Mouse (Mus musculus): ENCODE measurements around the gene Sh3kbp1. TPM values are rescaled to one million over a fixed set of nuclear protein-coding genes. Genes with fewer than 3 reads are reported as not detected.
A peak's percentile ranks its signal among the peaks of the same experiment; 100 is the strongest.

Gene Sh3kbp1
- polyA plus RNA-seq, 2 experiments: 26.7 to 49.8 TPM

DNA sequence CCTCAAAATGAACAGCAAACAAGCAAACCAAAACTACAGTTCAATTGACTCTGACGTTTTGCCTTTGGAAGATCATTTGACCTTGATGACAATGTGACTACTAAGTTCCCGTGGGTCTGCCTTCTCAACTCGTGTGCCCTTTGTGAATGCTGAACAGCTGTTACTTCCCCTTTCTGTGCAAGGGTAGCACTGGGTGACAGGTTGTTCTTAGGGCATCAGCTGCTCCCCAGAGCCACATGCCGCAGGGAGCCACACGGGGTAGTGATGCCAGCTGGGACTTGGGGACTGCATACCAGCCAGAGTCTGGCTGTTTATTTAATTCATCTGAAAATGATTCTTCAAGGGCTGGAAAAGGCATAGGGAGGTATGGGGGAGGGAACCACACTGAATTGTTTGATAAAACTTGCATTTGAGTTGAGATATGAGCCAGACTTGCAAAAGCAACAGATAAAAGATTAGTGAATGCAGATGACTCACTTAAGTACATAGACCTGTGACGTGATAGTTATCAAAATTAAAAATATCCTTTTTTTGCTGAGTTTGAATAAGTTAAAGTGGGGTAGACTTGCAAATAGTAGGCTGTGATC, 108.5 kb downstream of the Sh3kbp1 start:
- Histone ChIP-seq H3K36me3 (ENCODE audit: control insufficient read depth, insufficient read depth, low read length) (no peaks in the 10 kb centered on the region), H3K4me3 (replicated peaks; ENCODE audit: low read length) (no peak overlapping the region), H3K27ac (replicated peaks; ENCODE audit: low read depth, low read length) (no peak overlapping the region), H3K9ac (ENCODE audit: low read depth, low read length, severe bottlenecking) (no peak overlapping the region), H3K9me3 (ENCODE audit: control insufficient read depth, low read length) (no peaks in the 10 kb centered on the region), H3K4me2 (replicated peaks; ENCODE audit: low read depth, low read length, severe bottlenecking) (no peak overlapping the region), H3K4me1 (ENCODE audit: control insufficient read depth, insufficient read depth, low read length) (no peaks in the 10 kb centered on the region), H3K27me3 (ENCODE audit: control insufficient read depth, insufficient read depth, low read length) (no peaks in the 10 kb centered on the region)
- ATAC-seq (ENCODE audit: low FRiP score, low read depth): no peak
- 69% methylated on average over 6 of the region's 6 CpGs for WGBS
- no peak for DNase-seq (ENCODE audit: low spot score)
- no peak for TF ChIP-seq POLR2A (IDR thresholded peaks at IDR 0.05; ENCODE audit: borderline replicate concordance, extremely low read depth, insufficient read depth, insufficient read length)

DNA sequence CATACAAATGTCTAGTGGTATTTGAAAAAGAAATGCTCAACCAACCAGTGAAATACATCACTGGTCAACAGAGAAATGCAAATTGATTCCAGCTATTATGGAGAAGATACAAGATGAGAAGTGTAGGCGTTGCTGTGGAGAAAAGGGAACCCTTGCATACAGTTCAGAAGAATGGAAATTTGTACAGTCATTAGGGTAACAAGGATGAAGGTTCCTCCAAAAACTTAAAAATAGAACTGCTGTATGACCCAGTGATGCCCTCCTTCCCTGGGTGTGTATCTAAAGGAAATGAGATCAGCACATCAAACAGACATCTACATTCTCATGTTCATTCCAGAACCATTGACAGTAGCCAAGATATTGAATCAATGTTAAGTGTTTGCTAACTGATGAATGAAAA, 110.3 kb downstream of the Sh3kbp1 start:
- no peak overlapping the region for H3K4me2 ChIP-seq (replicated peaks; ENCODE audit: low read depth, low read length, severe bottlenecking)
- no peak overlapping the region for H3K9ac ChIP-seq (ENCODE audit: low read depth, low read length, severe bottlenecking)
- no peak overlapping the region for H3K4me3 ChIP-seq (replicated peaks; ENCODE audit: low read length)
- H3K9me3 ChIP-seq (ENCODE audit: control insufficient read depth, low read length): no peaks in the 10 kb centered on the region
- no peaks in the 10 kb centered on the region for H3K36me3 ChIP-seq (ENCODE audit: control insufficient read depth, insufficient read depth, low read length)
- ATAC-seq (ENCODE audit: low FRiP score, low read depth): no peak
- H3K27ac ChIP-seq (replicated peaks; ENCODE audit: low read depth, low read length): no peak overlapping the region
- no peak for DNase-seq (ENCODE audit: low spot score)
- 78% methylated on average over 1 of the region's 1 CpGs for WGBS
- no peaks in the 10 kb centered on the region for H3K4me1 ChIP-seq (ENCODE audit: control insufficient read depth, insufficient read depth, low read length)
- H3K27me3 ChIP-seq (ENCODE audit: control insufficient read depth, insufficient read depth, low read length): no peaks in the 10 kb centered on the region
- TF ChIP-seq POLR2A (IDR thresholded peaks at IDR 0.05; ENCODE audit: borderline replicate concordance, extremely low read depth, insufficient read depth, insufficient read length): no peak

DNA sequence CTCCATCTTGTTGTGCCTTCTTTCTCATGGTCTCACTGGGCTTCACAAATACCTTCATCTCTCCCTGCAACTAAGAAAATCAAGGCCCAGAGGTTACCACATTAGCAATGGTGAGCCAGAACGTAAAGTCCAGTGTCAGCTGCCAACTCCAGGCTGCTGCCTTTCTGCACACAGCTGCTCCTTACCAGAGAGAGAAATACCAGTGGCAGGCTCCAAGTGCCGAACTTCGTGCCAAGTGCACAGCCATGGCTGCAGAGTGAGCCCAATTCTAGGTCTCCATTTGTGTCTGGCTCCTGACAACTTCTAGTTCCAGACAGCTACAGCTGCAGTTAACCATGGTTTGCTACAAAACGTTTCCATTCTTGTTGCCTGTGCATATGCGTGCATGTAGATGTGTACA, 117.0 kb downstream of the Sh3kbp1 start:
- ATAC-seq (ENCODE audit: low FRiP score, low read depth) (no peak), DNase-seq (ENCODE audit: low spot score) (peak; percentile 17)
- Histone ChIP-seq H3K27me3 (ENCODE audit: control insufficient read depth, insufficient read depth, low read length) (no peaks in the 10 kb centered on the region), H3K4me2 (replicated peaks; ENCODE audit: low read depth, low read length, severe bottlenecking) (no peak overlapping the region), H3K4me3 (replicated peaks; ENCODE audit: low read length) (no peak overlapping the region), H3K36me3 (ENCODE audit: control insufficient read depth, insufficient read depth, low read length) (no peaks in the 10 kb centered on the region), H3K4me1 (ENCODE audit: control insufficient read depth, insufficient read depth, low read length) (no peaks in the 10 kb centered on the region), H3K9me3 (ENCODE audit: control insufficient read depth, low read length) (no peaks in the 10 kb centered on the region), H3K27ac (replicated peaks; ENCODE audit: low read depth, low read length) (no peak overlapping the region), H3K9ac (ENCODE audit: low read depth, low read length, severe bottlenecking) (no peak overlapping the region)
- WGBS: 56% methylated on average over 5 of the region's 5 CpGs
- no peak for TF ChIP-seq POLR2A (IDR thresholded peaks at IDR 0.05; ENCODE audit: borderline replicate concordance, extremely low read depth, insufficient read depth, insufficient read length)

DNA sequence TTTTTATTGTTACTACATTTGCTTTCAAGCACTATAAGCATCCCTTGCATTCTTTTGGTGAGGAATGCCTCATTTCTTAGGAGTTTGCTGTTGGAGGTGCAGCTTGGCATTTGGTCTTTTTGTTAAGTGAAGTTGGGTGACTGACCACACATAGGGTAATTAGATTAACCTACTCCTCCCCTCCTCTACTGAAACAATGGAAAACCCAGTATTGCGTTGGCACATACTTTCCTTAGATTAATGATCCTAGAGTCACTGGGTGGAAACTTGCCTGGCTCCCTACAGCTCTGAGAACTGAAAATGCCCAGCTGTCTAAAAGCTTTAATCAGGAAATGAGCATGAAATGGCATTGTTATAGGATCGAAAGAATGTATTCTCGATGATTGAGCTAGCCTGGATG, 117.5 kb downstream of the Sh3kbp1 start:
- no peak overlapping the region for H3K4me3 ChIP-seq (replicated peaks; ENCODE audit: low read length)
- ATAC-seq (ENCODE audit: low FRiP score, low read depth) (no peak), DNase-seq (ENCODE audit: low spot score) (no peak)
- no peak overlapping the region for H3K9ac ChIP-seq (ENCODE audit: low read depth, low read length, severe bottlenecking)
- TF ChIP-seq POLR2A (IDR thresholded peaks at IDR 0.05; ENCODE audit: borderline replicate concordance, extremely low read depth, insufficient read depth, insufficient read length): no peak
- 65% methylated on average over 3 of the region's 3 CpGs for WGBS
- no peaks in the 10 kb centered on the region for H3K27me3 ChIP-seq (ENCODE audit: control insufficient read depth, insufficient read depth, low read length)
- no peaks in the 10 kb centered on the region for H3K4me1 ChIP-seq (ENCODE audit: control insufficient read depth, insufficient read depth, low read length)
- H3K36me3 ChIP-seq (ENCODE audit: control insufficient read depth, insufficient read depth, low read length): no peaks in the 10 kb centered on the region
- no peaks in the 10 kb centered on the region for H3K9me3 ChIP-seq (ENCODE audit: control insufficient read depth, low read length)
- no peak overlapping the region for H3K27ac ChIP-seq (replicated peaks; ENCODE audit: low read depth, low read length)
- H3K4me2 ChIP-seq (replicated peaks; ENCODE audit: low read depth, low read length, severe bottlenecking): no peak overlapping the region

DNA sequence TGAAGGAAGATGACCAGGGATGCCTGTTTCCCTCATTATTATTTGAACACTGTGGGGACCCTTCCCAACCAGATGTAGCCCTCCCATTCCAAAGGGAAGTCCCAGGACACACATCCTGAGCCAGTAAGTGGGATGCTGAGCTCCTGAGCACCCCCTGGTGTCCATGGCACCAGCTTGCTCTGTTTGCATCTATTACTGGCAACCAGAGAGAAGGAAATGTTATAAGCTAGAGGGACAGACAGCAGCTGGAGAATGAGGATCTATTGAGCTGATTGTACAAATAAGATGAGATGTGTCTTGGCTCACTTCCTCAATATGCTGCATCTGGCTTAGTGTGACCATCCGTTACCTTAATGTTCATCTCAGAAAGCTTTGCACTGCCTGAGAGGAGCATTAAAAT, 124.8 kb downstream of the Sh3kbp1 start:
- ATAC-seq (ENCODE audit: low FRiP score, low read depth) (peak; percentile 57; the same call in 1 of the 2 replicates), DNase-seq (ENCODE audit: low spot score) (peak; percentile 19)
- H3K4me3 ChIP-seq (replicated peaks; ENCODE audit: low read length): no peak overlapping the region
- H3K27ac ChIP-seq (replicated peaks; ENCODE audit: low read depth, low read length): no peak overlapping the region
- 84% methylated on average over 1 of the region's 1 CpGs for WGBS
- no peaks in the 10 kb centered on the region for H3K27me3 ChIP-seq (ENCODE audit: control insufficient read depth, insufficient read depth, low read length)
- H3K9ac ChIP-seq (ENCODE audit: low read depth, low read length, severe bottlenecking): no peak overlapping the region
- H3K4me1 ChIP-seq (ENCODE audit: control insufficient read depth, insufficient read depth, low read length): no peaks in the 10 kb centered on the region
- no peaks in the 10 kb centered on the region for H3K36me3 ChIP-seq (ENCODE audit: control insufficient read depth, insufficient read depth, low read length)
- TF ChIP-seq POLR2A (IDR thresholded peaks at IDR 0.05; ENCODE audit: borderline replicate concordance, extremely low read depth, insufficient read depth, insufficient read length): no peak
- no peaks in the 10 kb centered on the region for H3K9me3 ChIP-seq (ENCODE audit: control insufficient read depth, low read length)
- H3K4me2 ChIP-seq (replicated peaks; ENCODE audit: low read depth, low read length, severe bottlenecking): no peak overlapping the region

DNA sequence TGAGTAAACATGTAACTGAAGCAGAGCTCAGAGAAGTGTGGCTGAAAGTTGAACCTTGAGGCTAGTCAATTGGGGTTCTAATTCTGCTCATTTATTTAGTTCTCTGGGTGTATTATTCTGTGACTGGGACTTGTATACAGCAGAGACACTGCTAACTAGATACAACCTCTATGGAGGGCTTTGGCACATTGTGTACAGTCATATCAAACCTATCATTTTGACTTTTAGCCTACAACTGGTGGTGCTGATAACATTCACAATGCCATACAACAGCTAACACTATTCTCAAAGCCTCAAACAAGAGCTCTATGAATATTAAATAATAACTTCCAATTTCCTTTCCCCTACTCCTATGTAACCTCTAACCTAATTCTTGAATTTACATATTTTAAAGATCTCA, 129.2 kb downstream of the Sh3kbp1 start:
- H3K27ac ChIP-seq (replicated peaks; ENCODE audit: low read depth, low read length): no peak overlapping the region
- no peaks in the 10 kb centered on the region for H3K27me3 ChIP-seq (ENCODE audit: control insufficient read depth, insufficient read depth, low read length)
- TF ChIP-seq POLR2A (IDR thresholded peaks at IDR 0.05; ENCODE audit: borderline replicate concordance, extremely low read depth, insufficient read depth, insufficient read length): no peak
- no peak overlapping the region for H3K4me2 ChIP-seq (replicated peaks; ENCODE audit: low read depth, low read length, severe bottlenecking)
- no peak overlapping the region for H3K9ac ChIP-seq (ENCODE audit: low read depth, low read length, severe bottlenecking)
- H3K9me3 ChIP-seq (ENCODE audit: control insufficient read depth, low read length): no peaks in the 10 kb centered on the region
- H3K4me3 ChIP-seq (replicated peaks; ENCODE audit: low read length): no peak overlapping the region
- H3K4me1 ChIP-seq (ENCODE audit: control insufficient read depth, insufficient read depth, low read length): no peaks in the 10 kb centered on the region
- H3K36me3 ChIP-seq (ENCODE audit: control insufficient read depth, insufficient read depth, low read length): no peaks in the 10 kb centered on the region
- DNase-seq (ENCODE audit: low spot score): no peak
- no peak for ATAC-seq (ENCODE audit: low FRiP score, low read depth)
